Mouse (Mus musculus) ovary, postnatal 36 days (tissue): Measurements from ENCODE around the gene Nox3.

Experiments
- DNase-seq: peaks from one replicate; pipeline ENCODE4 v3.0.0; 2022; ENCODE audit warnings: low spot score, mixed read lengths

The Nox3 gene

DNA sequence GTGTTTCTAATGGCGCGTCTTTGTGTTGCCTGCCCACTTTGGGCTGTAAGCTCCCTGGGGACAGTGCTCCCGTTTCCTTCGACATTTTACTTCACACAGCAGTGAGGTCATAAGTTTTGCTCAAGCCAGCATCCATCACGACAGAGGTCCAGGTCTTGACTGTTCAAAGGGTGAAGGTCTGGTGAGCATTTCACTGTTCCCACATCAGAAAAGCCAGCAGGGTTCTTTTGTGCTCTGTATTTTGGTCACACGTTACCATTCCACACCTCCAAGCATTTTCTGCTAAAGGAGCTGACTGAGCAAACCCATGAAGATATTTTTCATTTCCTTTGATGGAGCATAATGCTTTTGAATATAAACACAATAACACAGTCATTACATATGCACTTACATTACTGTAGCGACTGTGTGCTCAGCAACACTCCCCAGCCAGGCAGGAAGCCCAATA lies 85.7 kb downstream of the Nox3 start:
- no peak for DNase-seq

GRCm38 (mm10) chr17:3602954-3603672 lies 92.9 kb downstream of the Nox3 start:
- no peak for DNase-seq

- DNase-seq: no peak
These were observed 97.7 kb downstream of the Nox3 start for GRCm38 (mm10) chr17:3598393-3598792.

DNA sequence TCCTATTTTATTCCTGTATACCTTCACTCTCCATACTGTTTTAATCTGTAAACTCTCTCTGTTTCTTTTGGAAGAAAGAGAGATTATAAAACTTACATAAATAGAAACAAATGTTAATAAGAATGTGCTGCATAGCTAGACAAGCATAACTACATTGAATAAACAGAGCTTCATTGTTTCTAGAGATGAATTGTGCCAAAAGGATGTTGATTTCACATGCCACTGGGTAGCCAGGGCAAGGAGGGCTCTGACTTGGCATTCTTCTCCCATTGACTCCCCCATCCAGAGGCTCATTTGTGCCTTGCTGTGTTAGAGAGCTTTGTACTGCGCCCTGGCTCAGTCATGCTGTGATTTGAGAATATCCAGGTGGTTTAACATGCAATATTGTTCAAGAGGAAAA lies 98.2 kb downstream of the Nox3 start:
- no peak for DNase-seq

DNA sequence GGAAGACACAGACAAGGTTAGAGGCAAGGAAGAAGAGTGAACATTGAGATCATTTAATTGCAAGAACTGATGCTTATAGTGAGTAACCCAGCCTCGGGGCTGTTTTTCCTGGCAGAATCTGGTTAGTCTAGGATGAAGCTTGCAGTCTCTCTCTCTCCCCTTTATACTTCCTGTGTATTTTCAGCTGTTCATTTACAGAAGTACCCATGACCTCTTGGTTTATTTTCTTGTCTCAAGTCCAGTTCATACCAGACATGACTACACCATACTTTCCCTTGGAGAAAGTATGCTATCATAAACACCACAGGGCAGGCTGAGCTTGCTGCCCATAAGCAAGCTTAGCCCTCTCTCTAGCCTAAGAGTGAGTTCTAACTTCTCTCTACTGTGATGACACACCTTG lies 98.9 kb downstream of the Nox3 start:
- DNase-seq: no peak
